8 mouse cellular contexts compared by ENCODE assay signal in the genomic region with DNA sequence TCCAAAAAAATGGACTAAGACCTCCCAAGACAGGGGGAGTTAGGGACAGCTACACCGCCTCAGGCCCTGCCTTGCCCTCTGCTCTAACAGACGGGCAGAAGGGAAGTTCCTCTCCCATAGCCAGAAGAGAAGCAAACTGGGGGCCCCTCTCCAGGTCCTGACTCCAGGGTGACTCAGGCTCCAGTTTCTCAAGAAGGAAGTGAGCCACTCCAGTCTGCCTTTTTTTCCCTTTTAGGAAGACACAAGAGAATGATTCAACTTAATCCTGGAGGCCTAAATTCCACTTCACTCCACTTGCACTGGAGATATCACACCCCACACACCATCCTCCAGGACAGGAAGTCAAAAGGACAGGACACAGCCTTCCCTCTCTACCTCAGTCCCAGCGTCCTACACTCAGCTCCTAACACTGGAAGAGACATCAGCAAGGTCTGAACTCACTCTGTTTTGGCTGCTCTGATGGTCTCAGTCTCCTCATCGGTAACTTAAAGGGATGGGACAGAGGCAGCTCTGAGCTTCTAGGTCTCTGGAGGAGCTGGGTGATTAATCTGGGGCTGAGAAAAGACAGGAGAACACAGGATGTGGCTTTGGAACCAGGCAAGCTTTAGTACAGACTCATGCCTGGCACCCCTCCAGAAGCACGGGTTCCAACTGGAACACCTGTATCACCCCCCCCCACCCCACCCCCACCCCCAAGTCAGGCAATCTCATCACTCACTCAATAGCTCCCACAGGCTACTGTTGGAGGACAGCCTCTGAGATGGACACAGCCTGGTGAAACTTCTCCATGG. TPM values are rescaled to one million over a fixed set of nuclear protein-coding genes. Genes with fewer than 3 reads are reported as not detected.
DNase-seq lines count a peak whose midpoint lies in the region; ATAC-seq and TF ChIP-seq lines count a peak whose summit lies in the region.

No protein-coding gene starts in this region.

- TF ChIP-seq POLR2A in small intestine, adult 2 months (IDR thresholded peaks at IDR 0.05; ENCODE audit: low read depth, low read length), result no peak

- H3K9me3 ChIP-seq in midbrain, embryonic 12.5 days, result peaks cover 3% of the 10 kb centered on the region; the same call in 1 of the 2 replicates
- H3K9me3 ChIP-seq in midbrain, embryonic 16.5 days (replicated peaks; ENCODE audit: control insufficient read depth, low read length, poor library complexity, severe bottlenecking), result no peaks in the 10 kb centered on the region; the same call in 1 of the 2 replicates
- no peaks in the 10 kb centered on the region for H3K9me3 ChIP-seq in embryonic facial prominence, embryonic 15.5 days (replicated peaks)
- peaks cover 7% of the 10 kb centered on the region; the same call in 1 of the 2 replicates for H3K9me3 ChIP-seq in limb, embryonic 12.5 days

- no peak for TF ChIP-seq CTCF in small intestine, adult 2 months (IDR thresholded peaks at IDR 0.05; ENCODE audit: extremely low read depth, insufficient read length, insufficient replicate concordance, low read depth, low read length)

- 60% methylated on average over 5 of the region's 5 CpGs for WGBS in midbrain, embryonic 12.5 days
- 67% methylated on average over 5 of the region's 5 CpGs for whole genome bisulfite sequencing in midbrain, embryonic 16.5 days
- WGBS in embryonic facial prominence, embryonic 15.5 days, result 30% methylated on average over 5 of the region's 5 CpGs
- WGBS in limb, embryonic 12.5 days, result 23% methylated on average over 5 of the region's 5 CpGs
- 24% methylated on average over 5 of the region's 5 CpGs for WGBS in small intestine, adult 2 months

- H3K4me1 ChIP-seq in midbrain, embryonic 12.5 days, result peaks cover 40% of the 10 kb centered on the region
- H3K4me1 ChIP-seq in midbrain, embryonic 16.5 days (ENCODE audit: control insufficient read depth, insufficient read depth, low read length), result peaks cover 15% of the 10 kb centered on the region; the same call in 1 of the 2 replicates
- H3K4me1 ChIP-seq in embryonic facial prominence, embryonic 15.5 days, result peaks cover 78% of the 10 kb centered on the region
- peaks cover 85% of the 10 kb centered on the region for H3K4me1 ChIP-seq in limb, embryonic 12.5 days (replicated peaks)
- H3K4me1 ChIP-seq in small intestine, adult 2 months (ENCODE audit: control insufficient read depth, insufficient read depth, insufficient read length, low read length), result peaks cover 29% of the 10 kb centered on the region

- H3K4me2 ChIP-seq in midbrain, embryonic 12.5 days (replicated peaks), result no peak overlapping the region
- no peak overlapping the region for H3K4me2 ChIP-seq in midbrain, embryonic 16.5 days (ENCODE audit: low read length)
- peak overlapping the region; percentile 37; the same call in 1 of the 2 replicates for H3K4me2 ChIP-seq in embryonic facial prominence, embryonic 15.5 days (replicated peaks)
- H3K4me2 ChIP-seq in limb, embryonic 12.5 days, result peak overlapping the region; percentile 46

- no peak overlapping the region for H3K4me3 ChIP-seq in midbrain, embryonic 12.5 days
- H3K4me3 ChIP-seq in midbrain, embryonic 16.5 days (ENCODE audit: low read depth, low read length), result no peak overlapping the region
- no peak overlapping the region; the same call in 1 of the 2 replicates for H3K4me3 ChIP-seq in embryonic facial prominence, embryonic 15.5 days (replicated peaks)
- H3K4me3 ChIP-seq in limb, embryonic 12.5 days (replicated peaks), result no peak overlapping the region
- H3K4me3 ChIP-seq in small intestine, adult 2 months (ENCODE audit: low read depth, low read length), result no peak overlapping the region

- peak overlapping the region; percentile 63; the same call in 1 of the 2 replicates for H3K27ac ChIP-seq in midbrain, embryonic 12.5 days (replicated peaks)
- H3K27ac ChIP-seq in midbrain, embryonic 16.5 days (ENCODE audit: low read length), result no peak overlapping the region; the same call in 1 of the 2 replicates
- H3K27ac ChIP-seq in embryonic facial prominence, embryonic 15.5 days (replicated peaks), result peak overlapping the region; percentile 93
- peak overlapping the region; percentile 97 for H3K27ac ChIP-seq in limb, embryonic 12.5 days
- H3K27ac ChIP-seq in small intestine, adult 2 months (ENCODE audit: insufficient read depth, low read depth, low read length), result peak overlapping the region; percentile 74

- ATAC-seq in midbrain, embryonic 12.5 days (ENCODE audit: low FRiP score, low read depth), result no peak
- ATAC-seq in midbrain, embryonic 16.5 days, result no peak
- ATAC-seq in embryonic facial prominence, embryonic 15.5 days (ENCODE audit: insufficient number of reproducible peaks, low FRiP score, low TSS enrichment, low read depth), result no peak
- ATAC-seq in limb, embryonic 12.5 days (ENCODE audit: insufficient number of reproducible peaks, insufficient read depth, low FRiP score, low TSS enrichment, low read depth), result no peak

- no peak for DNase-seq in B cell, adult 2 months
- no peak for DNase-seq in natural killer cell, adult 2 months (ENCODE audit: low spot score in 2 of 2)
- no peak for DNase-seq in cerebellum, adult 11 months

- H3K36me3 ChIP-seq in midbrain, embryonic 12.5 days, result no peaks in the 10 kb centered on the region
- H3K36me3 ChIP-seq in midbrain, embryonic 16.5 days (ENCODE audit: control insufficient read depth, insufficient read depth, low read length), result no peaks in the 10 kb centered on the region
- peaks cover 7% of the 10 kb centered on the region; the same call in 1 of the 2 replicates for H3K36me3 ChIP-seq in embryonic facial prominence, embryonic 15.5 days
- peaks cover 9% of the 10 kb centered on the region for H3K36me3 ChIP-seq in limb, embryonic 12.5 days
- H3K36me3 ChIP-seq in small intestine, adult 2 months (ENCODE audit: control insufficient read depth, insufficient read depth, low read length), result 0 out of 2 replicates have a peak, but pooled peaks cover 2% of the 10 kb centered on the region

- no peaks in the 10 kb centered on the region for H3K27me3 ChIP-seq in midbrain, embryonic 12.5 days
- H3K27me3 ChIP-seq in midbrain, embryonic 16.5 days (ENCODE audit: control insufficient read depth, insufficient read depth, low read depth, low read length), result no peaks in the 10 kb centered on the region
- H3K27me3 ChIP-seq in embryonic facial prominence, embryonic 15.5 days, result no peaks in the 10 kb centered on the region
- no peaks in the 10 kb centered on the region for H3K27me3 ChIP-seq in limb, embryonic 12.5 days
- no peaks in the 10 kb centered on the region for H3K27me3 ChIP-seq in small intestine, adult 2 months (ENCODE audit: control insufficient read depth, insufficient read depth, low read length)

- H3K9ac ChIP-seq in midbrain, embryonic 12.5 days (replicated peaks), result no peak overlapping the region
- H3K9ac ChIP-seq in midbrain, embryonic 16.5 days (ENCODE audit: low read depth, low read length), result no peak overlapping the region
- no peak overlapping the region for H3K9ac ChIP-seq in embryonic facial prominence, embryonic 15.5 days
- H3K9ac ChIP-seq in limb, embryonic 12.5 days (replicated peaks), result no peak overlapping the region

RNA-seq across cellular contexts. Expression of a gene that starts 31.0 kb away (rescaled TPM):
- 18.9 and 20.6 TPM in 2 replicates for polyA plus RNA-seq in midbrain, embryonic 12.5 days (2016; fragmentation: Nextera tagmentation; extraction: Ambion mirVana)
- polyA plus RNA-seq in midbrain, embryonic 16.5 days (2015; fragmentation: Nextera tagmentation; extraction: Ambion mirVana), result 6.3 and 6.6 TPM in 2 replicates
- polyA plus RNA-seq in embryonic facial prominence, embryonic 15.5 days (2015; fragmentation: Nextera tagmentation; extraction: Ambion mirVana), result 35.6 and 35.7 TPM in 2 replicates
- polyA plus RNA-seq in limb, embryonic 12.5 days (2016; fragmentation: Nextera tagmentation; extraction: Ambion mirVana), result 42.0 and 45.8 TPM in 2 replicates
- polyA plus RNA-seq in small intestine, adult 2 months (2012; rRNA removed), result 53.1 and 55.5 TPM in 2 replicates

Comparison
In these comparisons a context has a peak if more than half of its experiments do, and no peak if none do; other contexts are left out.
1. H3K4me2 ChIP-seq: peak in embryonic facial prominence, embryonic 15.5 days (single experiment) and limb, embryonic 12.5 days (single experiment); none in midbrain, embryonic 12.5 days (single experiment) and midbrain, embryonic 16.5 days (single experiment).